ENCODE assay signal across 29 mouse cellular contexts in the genomic region with DNA sequence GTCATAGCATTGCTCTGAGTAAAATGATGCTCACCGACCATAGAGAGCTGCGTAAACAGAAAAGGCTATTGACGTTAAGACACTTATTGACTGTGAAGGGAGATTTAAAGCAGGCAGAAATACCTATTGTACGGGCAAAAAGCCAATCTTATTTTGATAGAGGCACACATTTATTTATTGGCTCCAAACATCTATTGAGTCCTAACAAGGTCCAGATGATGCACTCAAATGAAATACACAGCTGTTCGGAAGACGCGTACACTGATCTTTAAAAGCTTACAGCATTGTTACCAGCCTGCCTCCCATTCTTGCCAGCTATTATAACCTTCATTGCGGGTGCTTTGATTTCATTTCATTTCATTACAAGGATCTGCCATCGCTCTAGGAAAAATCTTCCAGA.
"Had no signal": no experiment of that assay in that cellular context is flagged by ENCODE, and none has a peak within 500 bp of the region (broad histone marks: within the 10 kb centered on the region; RNA-seq: fewer than 3 reads in every experiment).

No protein-coding gene starts in this region.

- H3K4me2 ChIP-seq: embryonic facial prominence, embryonic 12.5 days; embryonic facial prominence, embryonic 13.5 days; embryonic facial prominence, embryonic 15.5 days; forebrain, embryonic 12.5 days; forebrain, embryonic 13.5 days; forebrain, embryonic 15.5 days had no signal

- DNase-seq: cerebellum, adult 18-20 months; cerebellum, adult 2 months; cerebellum, adult 8-10 months; cerebellum, adult 9-10 months; cerebellum, adult 9-11 months; cerebellum, postnatal 10 days; cerebellum, postnatal 14 days; cerebellum, postnatal 25 days; cerebellum, postnatal 36 days; embryo, embryonic 11 days; forebrain, postnatal 0 days; gastrocnemius, adult 2 months; gastrocnemius, postnatal 10 days; gastrocnemius, postnatal 14 days; gastrocnemius, postnatal 25 days; gastrocnemius, postnatal 36 days; heart, adult 11 months; heart, adult 18-20 months; heart, adult 2 months had no signal

- H3K4me3 ChIP-seq: embryonic facial prominence, embryonic 12.5 days; embryonic facial prominence, embryonic 13.5 days; embryonic facial prominence, embryonic 15.5 days; erythroblast, embryonic 14.5 days; forebrain, embryonic 10.5 days; forebrain, embryonic 12.5 days; forebrain, embryonic 13.5 days; forebrain, embryonic 15.5 days; gastrocnemius, adult 2 months; heart, adult 2 months had no signal

- ATAC-seq: forebrain, embryonic 13.5 days; forebrain, embryonic 14.5 days; forebrain, embryonic 15.5 days; forebrain, embryonic 16.5 days; forebrain, postnatal 0 days had no signal

- H3K4me1 ChIP-seq: embryonic facial prominence, embryonic 12.5 days; embryonic facial prominence, embryonic 15.5 days; forebrain, embryonic 12.5 days had no signal

- H3K27me3 ChIP-seq: embryonic facial prominence, embryonic 12.5 days; embryonic facial prominence, embryonic 13.5 days; embryonic facial prominence, embryonic 15.5 days; forebrain, embryonic 12.5 days; forebrain, embryonic 13.5 days; forebrain, embryonic 15.5 days had no signal

- H3K9me3 ChIP-seq: embryonic facial prominence, embryonic 12.5 days; embryonic facial prominence, embryonic 13.5 days; embryonic facial prominence, embryonic 15.5 days; forebrain, embryonic 10.5 days; forebrain, embryonic 12.5 days; forebrain, embryonic 13.5 days; forebrain, embryonic 15.5 days had no signal

- H3K27ac ChIP-seq: embryonic facial prominence, embryonic 12.5 days; embryonic facial prominence, embryonic 13.5 days; embryonic facial prominence, embryonic 15.5 days; forebrain, embryonic 10.5 days; forebrain, embryonic 12.5 days; forebrain, embryonic 13.5 days; forebrain, embryonic 15.5 days; gastrocnemius, adult 2 months; heart, adult 2 months had no signal

- H3K36me3 ChIP-seq: embryonic facial prominence, embryonic 12.5 days; embryonic facial prominence, embryonic 13.5 days; embryonic facial prominence, embryonic 15.5 days; forebrain, embryonic 10.5 days; forebrain, embryonic 12.5 days; forebrain, embryonic 15.5 days had no signal

- H3K9ac ChIP-seq: embryonic facial prominence, embryonic 12.5 days; embryonic facial prominence, embryonic 13.5 days; embryonic facial prominence, embryonic 15.5 days; forebrain, embryonic 12.5 days; forebrain, embryonic 13.5 days; forebrain, embryonic 15.5 days; forebrain, postnatal 0 days had no signal
